Mouse (Mus musculus) midbrain, embryonic 15.5 days (tissue): ENCODE data around the gene Erich6. TPM values are rescaled to one million over a fixed set of nuclear protein-coding genes. Genes with fewer than 3 reads are reported as not detected.

Source experiments
- ATAC-seq: fragments of 200-750 bp; cut with Nextera tagmentation; replicated peaks from 2 replicates; pipeline ENCODE4 v1.8.0; 2017; ENCODE audit warnings: moderate TSS enrichment
- H3K27ac ChIP-seq: fragments of 300-500 bp; sonication (generic); 2 replicates; pipeline ENCODE4 v1.5.1; 2015; ENCODE audit warnings: mild to moderate bottlenecking, inconsistent platforms
- H3K27me3 ChIP-seq: fragments of 300-500 bp; sonication (generic); replicated peaks from 2 replicates; pipeline ENCODE4 v1.6.1; 2015; ENCODE audit warnings: inconsistent platforms
- H3K36me3 ChIP-seq: fragments of 300-500 bp; sonication (generic); replicated peaks from 2 replicates; pipeline ENCODE4 v1.6.1; 2015; ENCODE audit warnings: inconsistent platforms
- H3K4me1 ChIP-seq: fragments of 300-500 bp; sonication (generic); 2 replicates; pipeline ENCODE4 v1.6.1; 2015; ENCODE audit warnings: inconsistent platforms
- H3K4me2 ChIP-seq: fragments of 300-500 bp; sonication (generic); 2 replicates; pipeline ENCODE4 v1.6.1; 2015; ENCODE audit warnings: inconsistent platforms, mild to moderate bottlenecking, moderate library complexity
- H3K4me3 ChIP-seq: fragments of 300-500 bp; sonication (generic); 2 replicates; pipeline ENCODE4 v1.5.1; 2015; ENCODE audit warnings: mild to moderate bottlenecking, inconsistent platforms
- H3K9ac ChIP-seq: fragments of 300-500 bp; sonication (generic); 2 replicates; pipeline ENCODE4 v1.6.1; 2015; ENCODE audit warnings: mild to moderate bottlenecking, inconsistent platforms
- H3K9me3 ChIP-seq: fragments of 300-500 bp; sonication (generic); 2 replicates; pipeline ENCODE4 v1.6.1; 2016; ENCODE audit warnings: inconsistent platforms
- WGBS: fragments of 180-500 bp; shearing (Covaris S2); methylation state at CpG from one replicate; pipeline ENCODE4 v1.1.7; 2015; ENCODE audit warnings: mixed read lengths; 5-methylcytosine and 5-hydroxymethylcytosine counted together
- polyA plus RNA-seq: library from polyadenylated mRNA; unstranded; fragments of >200 nt; fragmentation: Nextera tagmentation; extraction: Ambion mirVana; gene quantifications from 2 replicates; pipeline ENCODE4 v1.2.1, GENCODE M21; 2015

Erich6 gene
- polyA plus RNA-seq, 1 experiment from 2014 or later: 0.30 TPM

DNA sequence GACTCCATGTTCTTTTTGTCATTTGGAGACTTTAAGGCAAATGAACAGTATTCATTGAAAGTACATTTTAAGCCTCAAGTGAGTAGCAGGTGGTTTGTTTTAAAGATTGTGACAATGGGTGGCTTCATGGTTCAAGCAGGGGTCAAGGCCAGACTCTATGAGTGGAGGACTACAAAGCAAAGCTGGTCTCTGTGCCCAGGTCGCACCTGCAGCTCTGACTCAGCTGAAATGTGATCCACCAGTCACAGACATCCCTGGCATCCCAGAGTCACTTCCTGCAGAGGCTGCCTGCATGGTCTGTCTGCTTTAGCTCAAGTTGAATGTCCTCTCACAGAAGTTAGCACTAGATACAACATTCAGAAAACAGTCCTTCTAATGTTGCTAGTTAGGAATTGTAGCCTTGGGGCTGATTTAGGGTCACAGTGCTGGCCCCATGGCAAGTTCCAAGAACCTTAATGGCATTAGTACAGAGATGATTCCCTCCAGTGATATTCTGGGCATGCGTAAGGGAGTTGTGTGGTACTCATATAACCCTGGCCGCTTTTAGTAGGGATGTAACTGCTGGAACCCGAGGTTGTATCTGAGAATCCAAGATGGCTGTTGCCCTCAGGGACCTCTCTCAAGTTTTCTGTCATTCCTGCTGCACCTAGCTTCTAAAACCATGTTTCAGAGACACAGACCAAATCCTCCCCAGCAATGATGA is 35.6 kb upstream of the Erich6 start:
- H3K4me2 ChIP-seq: no peak overlapping the region
- 82% methylated on average over 4 of the region's 4 CpGs for WGBS
- H3K36me3 ChIP-seq: 0 out of 2 replicates have a peak, but pooled peaks cover 4% of the 10 kb centered on the region
- H3K27me3 ChIP-seq: no peaks in the 10 kb centered on the region
- no peaks in the 10 kb centered on the region for H3K9me3 ChIP-seq
- no peak overlapping the region for H3K9ac ChIP-seq
- no peak for ATAC-seq
- no peaks in the 10 kb centered on the region for H3K4me1 ChIP-seq
- no peak overlapping the region for H3K4me3 ChIP-seq
- no peak overlapping the region for H3K27ac ChIP-seq

DNA sequence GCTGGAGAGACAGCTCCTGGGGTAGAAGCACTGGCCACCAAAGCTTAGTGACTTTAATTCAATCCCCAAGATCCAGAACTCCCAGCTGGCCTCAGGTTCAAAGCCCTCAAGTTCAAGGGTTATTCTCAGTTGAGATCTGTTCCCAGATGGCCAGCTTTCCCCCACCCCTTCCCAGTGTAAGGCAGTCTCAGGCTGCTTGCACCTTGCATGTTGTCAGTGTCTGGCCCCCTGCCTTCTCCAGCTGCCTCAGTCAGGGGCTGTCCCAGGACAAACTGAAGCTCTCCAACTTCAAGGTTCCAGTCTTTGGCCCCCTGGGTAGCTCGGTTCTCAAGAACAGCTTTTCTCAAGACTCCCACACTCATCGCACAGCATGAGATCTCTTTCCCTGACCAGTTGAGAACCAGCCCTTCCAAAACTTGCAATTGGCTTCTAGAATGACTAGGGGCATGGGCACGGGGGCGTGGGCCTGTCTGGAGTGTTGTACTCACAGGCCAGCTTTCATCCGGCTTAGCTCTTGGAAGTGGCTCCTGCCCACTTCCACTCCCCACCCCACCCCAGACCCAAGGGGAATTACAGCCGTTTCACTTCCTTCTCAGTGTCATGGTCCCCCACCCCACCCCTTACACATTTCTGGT is 34.7 kb upstream of the Erich6 start:
- H3K9ac ChIP-seq: no peak overlapping the region
- no peaks in the 10 kb centered on the region for H3K9me3 ChIP-seq
- no peaks in the 10 kb centered on the region for H3K4me1 ChIP-seq
- H3K4me2 ChIP-seq: no peak overlapping the region
- H3K36me3 ChIP-seq: 0 out of 2 replicates have a peak, but pooled peaks cover 4% of the 10 kb centered on the region
- no peak overlapping the region for H3K27ac ChIP-seq
- H3K27me3 ChIP-seq: no peaks in the 10 kb centered on the region
- ATAC-seq: no peak
- no peak overlapping the region for H3K4me3 ChIP-seq
- 72% methylated on average over 6 of the region's 6 CpGs for WGBS

DNA sequence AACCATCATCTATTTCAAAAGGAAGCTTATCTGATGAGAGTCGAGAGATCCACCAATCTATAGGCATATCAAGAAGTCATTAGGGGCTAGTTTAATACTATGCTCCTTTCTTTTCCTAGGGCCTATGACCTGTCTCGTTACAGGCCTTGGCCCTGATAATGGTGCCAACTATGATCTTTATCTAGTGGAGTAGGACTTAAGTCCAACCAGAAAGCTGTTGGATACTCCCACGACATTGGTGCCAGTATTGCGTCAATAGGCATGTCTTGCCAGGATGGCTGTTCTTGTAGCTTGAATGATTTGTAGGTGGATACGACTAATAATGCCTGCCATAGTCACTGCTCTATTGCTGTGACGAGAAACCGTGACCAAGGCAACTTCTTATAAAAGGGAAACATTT is 27.0 kb upstream of the Erich6 start:
- H3K27me3 ChIP-seq: no peaks in the 10 kb centered on the region
- no peak for ATAC-seq
- no peaks in the 10 kb centered on the region for H3K4me1 ChIP-seq
- no peak overlapping the region for H3K4me2 ChIP-seq
- WGBS: 84% methylated on average over 7 of the region's 7 CpGs
- no peak overlapping the region for H3K9ac ChIP-seq
- H3K9me3 ChIP-seq: no peaks in the 10 kb centered on the region
- H3K4me3 ChIP-seq: no peak overlapping the region
- no peak overlapping the region for H3K27ac ChIP-seq
- H3K36me3 ChIP-seq: no peaks in the 10 kb centered on the region

DNA sequence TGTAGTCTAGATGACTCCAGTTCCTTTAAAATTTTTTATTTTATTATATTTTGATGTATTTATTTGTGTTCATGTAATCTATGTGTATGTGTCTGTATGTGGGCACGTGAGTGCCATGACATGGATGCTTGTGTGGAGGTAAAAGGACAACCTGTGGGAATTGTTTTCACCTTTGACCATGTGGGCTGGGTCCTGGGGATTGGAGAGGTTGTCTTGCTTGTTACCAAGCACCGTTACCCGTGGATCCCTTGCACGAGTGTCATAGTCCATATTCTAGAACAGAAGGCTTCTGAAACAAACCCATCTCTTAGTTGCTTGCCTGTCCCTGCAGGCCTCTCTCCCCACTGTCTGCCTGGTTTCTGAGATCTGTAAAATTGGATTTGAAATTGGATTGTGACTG is 23.6 kb upstream of the Erich6 start:
- no peak overlapping the region for H3K27ac ChIP-seq
- H3K27me3 ChIP-seq: no peaks in the 10 kb centered on the region

DNA sequence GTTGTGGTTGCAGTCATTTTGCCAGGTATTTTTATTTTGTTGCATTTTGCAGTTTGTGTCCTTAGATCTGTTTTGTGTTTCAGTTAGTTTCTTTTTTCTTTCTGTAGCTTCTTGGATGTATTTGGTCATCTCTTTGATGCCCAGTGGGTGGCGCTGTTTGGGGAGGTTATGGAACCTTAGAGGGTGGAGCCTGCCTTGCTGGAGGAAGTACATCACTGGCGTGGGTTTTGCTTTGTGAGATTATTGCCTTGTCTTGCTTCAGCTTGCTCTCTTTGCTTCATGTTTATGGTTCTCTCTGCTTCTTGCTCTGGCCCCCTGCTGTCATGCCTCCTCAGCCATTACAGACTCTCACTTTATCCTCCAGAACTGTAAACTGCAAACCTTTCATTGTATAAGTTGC is 20.3 kb upstream of the Erich6 start:
- Histone ChIP-seq H3K36me3 (no peaks in the 10 kb centered on the region), H3K4me2 (no peak overlapping the region), H3K4me3 (no peak overlapping the region), H3K4me1 (no peaks in the 10 kb centered on the region), H3K9me3 (no peaks in the 10 kb centered on the region), H3K27ac (no peak overlapping the region), H3K27me3 (no peaks in the 10 kb centered on the region), H3K9ac (no peak overlapping the region)
- no peak for ATAC-seq
- 22% methylated on average over 2 of the region's 2 CpGs for WGBS

More for the DNA sequence above, 23.6 kb upstream of the Erich6 start:
- no peak overlapping the region for H3K9ac ChIP-seq
- H3K4me3 ChIP-seq: no peak overlapping the region
- no peaks in the 10 kb centered on the region for H3K4me1 ChIP-seq
- WGBS: 96% methylated on average over 4 of the region's 4 CpGs
- H3K36me3 ChIP-seq: no peaks in the 10 kb centered on the region
- H3K9me3 ChIP-seq: no peaks in the 10 kb centered on the region
- no peak for ATAC-seq
- H3K4me2 ChIP-seq: no peak overlapping the region

DNA sequence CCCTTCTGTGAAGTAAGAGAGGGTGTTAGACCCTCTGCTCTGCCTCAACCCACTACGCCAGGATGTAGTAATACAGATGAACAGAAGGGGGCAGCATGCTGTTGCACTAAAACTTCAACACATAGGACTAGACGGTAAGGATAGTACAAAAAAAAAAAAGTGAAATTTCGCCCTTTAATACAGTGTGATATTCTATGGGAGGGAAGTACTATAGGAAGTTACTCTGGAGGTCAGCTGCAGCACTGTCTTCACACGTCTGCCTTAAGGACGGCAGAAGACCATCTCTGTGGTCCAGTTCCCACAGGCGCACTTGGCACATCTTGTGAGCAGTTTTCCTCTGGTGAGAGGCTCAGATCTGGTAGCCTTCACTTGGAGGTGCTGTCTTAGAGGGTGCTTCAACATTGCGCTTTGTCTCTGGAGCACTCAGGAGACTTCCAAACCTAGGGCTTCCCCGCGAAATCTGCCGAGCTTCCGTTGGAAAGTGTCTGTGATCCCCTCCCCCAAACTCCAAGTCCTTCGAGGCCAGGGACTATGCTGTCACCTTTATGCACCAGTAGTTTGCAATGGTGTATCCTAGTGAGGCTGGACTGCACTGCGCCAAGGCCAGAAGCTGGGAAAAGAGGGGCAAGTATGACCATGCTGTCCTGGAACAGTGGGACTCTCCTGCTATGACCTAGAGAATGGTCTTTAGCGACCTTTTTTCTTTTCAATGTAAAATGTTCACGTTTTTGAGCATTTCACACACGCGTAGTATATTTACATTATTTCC is 18.5 kb upstream of the Erich6 start:
- H3K27me3 ChIP-seq: no peaks in the 10 kb centered on the region
- no peaks in the 10 kb centered on the region for H3K4me1 ChIP-seq
- no peaks in the 10 kb centered on the region for H3K36me3 ChIP-seq
- H3K9ac ChIP-seq: no peak overlapping the region
- peak; percentile 90 for ATAC-seq
- WGBS: 46% methylated on average over 17 of the region's 17 CpGs
- no peaks in the 10 kb centered on the region for H3K9me3 ChIP-seq
- H3K27ac ChIP-seq: no peak overlapping the region
- no peak overlapping the region for H3K4me2 ChIP-seq
- H3K4me3 ChIP-seq: no peak overlapping the region

DNA sequence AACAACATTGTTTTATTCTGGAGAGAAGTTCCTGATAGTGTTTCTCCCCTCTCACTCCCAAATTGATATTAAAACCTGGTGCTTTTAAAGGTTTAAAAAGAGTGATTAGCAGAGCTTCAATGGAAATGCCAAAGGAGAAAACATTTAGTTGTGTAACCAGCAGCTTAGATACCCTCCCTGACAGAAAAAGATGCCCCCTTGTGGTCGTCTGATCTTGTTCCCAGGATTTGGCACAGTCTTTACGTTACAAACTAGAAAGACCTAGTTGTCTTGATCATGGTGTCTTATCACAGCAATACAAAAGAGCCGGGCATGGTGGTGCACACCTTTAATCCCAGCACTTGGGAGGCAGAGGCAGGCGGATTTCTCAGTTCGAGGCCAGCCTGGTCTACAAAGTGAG is 16.9 kb upstream of the Erich6 start:
- ATAC-seq: no peak
- no peaks in the 10 kb centered on the region for H3K27me3 ChIP-seq
- H3K9ac ChIP-seq: no peak overlapping the region
- whole genome bisulfite sequencing: 68% methylated on average over 5 of the region's 5 CpGs
- no peak overlapping the region for H3K27ac ChIP-seq
- no peaks in the 10 kb centered on the region for H3K4me1 ChIP-seq
- no peak overlapping the region for H3K4me2 ChIP-seq
- no peaks in the 10 kb centered on the region for H3K9me3 ChIP-seq
- no peak overlapping the region for H3K4me3 ChIP-seq
- H3K36me3 ChIP-seq: no peaks in the 10 kb centered on the region

DNA sequence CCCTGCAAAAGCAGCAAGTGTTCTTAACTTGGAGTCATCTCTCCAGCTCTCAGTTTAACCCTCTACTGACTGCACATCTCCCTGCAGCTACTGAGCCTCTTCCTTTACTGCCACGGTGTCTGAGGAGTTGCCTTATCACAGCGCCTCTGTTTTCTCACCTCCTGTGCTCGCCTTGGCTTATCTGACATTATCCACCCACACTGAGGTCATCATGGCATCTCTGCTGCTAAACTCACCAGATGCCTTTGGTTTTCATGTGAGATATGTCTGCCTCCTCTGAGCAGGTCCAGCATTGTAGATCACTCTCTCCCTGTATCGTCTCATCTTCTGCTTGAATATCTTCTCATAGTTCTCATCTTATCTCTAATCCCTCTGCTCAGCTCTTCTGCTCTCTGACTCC is 13.3 kb upstream of the Erich6 start:
- 87% methylated on average over 4 of the region's 4 CpGs for WGBS
- Histone ChIP-seq H3K9ac (no peak overlapping the region), H3K4me2 (no peak overlapping the region), H3K27me3 (no peaks in the 10 kb centered on the region), H3K9me3 (no peaks in the 10 kb centered on the region), H3K4me1 (no peaks in the 10 kb centered on the region), H3K27ac (no peak overlapping the region), H3K36me3 (no peaks in the 10 kb centered on the region), H3K4me3 (no peak overlapping the region)
- no peak for ATAC-seq

DNA sequence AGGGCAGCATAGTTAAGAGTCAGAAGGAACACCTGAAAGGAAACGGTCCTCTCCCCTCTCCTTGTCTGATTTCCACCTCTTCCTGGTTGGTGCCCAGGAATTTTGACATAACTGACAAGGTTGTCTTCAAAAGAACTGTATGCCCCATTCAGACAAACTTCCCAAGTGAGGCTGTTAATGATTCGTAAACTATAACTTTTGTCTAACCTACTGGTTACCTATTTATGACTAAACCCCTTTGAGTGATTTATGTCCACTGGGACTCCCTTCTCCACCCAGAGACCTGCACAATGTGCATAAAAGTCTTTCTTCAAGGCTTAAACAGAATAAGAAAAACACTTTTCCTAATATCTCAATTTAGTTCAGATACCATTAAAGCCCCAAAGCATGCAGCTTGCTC is 10.2 kb upstream of the Erich6 start:
- 92% methylated on average over 2 of the region's 2 CpGs for WGBS
- Histone ChIP-seq H3K36me3 (no peaks in the 10 kb centered on the region), H3K27me3 (no peaks in the 10 kb centered on the region), H3K9ac (no peak overlapping the region), H3K27ac (no peak overlapping the region), H3K4me2 (no peak overlapping the region), H3K9me3 (no peaks in the 10 kb centered on the region), H3K4me3 (no peak overlapping the region), H3K4me1 (no peaks in the 10 kb centered on the region)
- no peak for ATAC-seq

DNA sequence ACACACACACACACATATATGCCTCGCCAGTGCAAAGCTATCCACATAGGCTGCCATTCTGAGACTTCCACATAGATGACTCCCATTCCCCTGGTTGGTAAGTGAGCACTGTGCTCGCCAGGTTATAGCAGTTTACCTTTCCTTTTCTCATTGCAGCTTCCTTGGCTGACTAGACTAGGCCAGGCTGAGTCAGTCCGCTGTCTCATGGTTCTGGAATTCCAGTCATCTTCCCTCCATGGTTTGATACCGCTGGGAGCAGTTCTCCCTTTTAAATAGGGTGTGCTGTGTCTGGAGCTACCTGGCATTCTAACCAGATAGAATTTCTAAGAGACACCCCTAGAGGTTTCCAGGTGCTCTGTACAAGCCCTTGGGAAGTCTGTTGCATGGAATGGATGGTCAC is 9.2 kb upstream of the Erich6 start:
- H3K9ac ChIP-seq: no peak overlapping the region
- no peak overlapping the region for H3K4me2 ChIP-seq
- ATAC-seq: no peak
- WGBS: 89% methylated on average over 4 of the region's 4 CpGs
- no peak overlapping the region for H3K4me3 ChIP-seq
- H3K27me3 ChIP-seq: no peaks in the 10 kb centered on the region
- H3K4me1 ChIP-seq: no peaks in the 10 kb centered on the region
- no peak overlapping the region for H3K27ac ChIP-seq
- no peaks in the 10 kb centered on the region for H3K36me3 ChIP-seq
- no peaks in the 10 kb centered on the region for H3K9me3 ChIP-seq

DNA sequence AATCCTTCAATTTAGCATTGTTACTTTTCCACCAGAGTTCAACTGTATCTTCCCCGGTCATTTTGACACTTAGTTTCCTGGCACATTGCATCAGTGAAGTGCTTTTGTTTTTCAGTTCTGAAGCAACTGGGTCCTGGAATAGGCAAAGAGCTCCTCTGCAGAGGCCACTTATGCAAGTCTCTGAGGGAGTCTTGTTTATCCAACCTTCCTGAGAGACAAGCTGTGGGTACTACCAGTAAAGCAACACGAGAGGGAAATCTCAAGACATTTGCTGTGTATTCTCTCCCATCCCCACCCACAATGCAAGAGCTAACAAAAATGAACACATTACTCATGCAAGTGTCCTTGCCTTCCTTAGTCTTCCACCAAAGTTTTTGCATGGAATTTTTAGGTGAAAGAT is 5.3 kb downstream of the Erich6 start:
- Histone ChIP-seq H3K9me3 (no peaks in the 10 kb centered on the region), H3K9ac (no peak overlapping the region), H3K4me1 (peaks cover 8% of the 10 kb centered on the region), H3K27ac (no peak overlapping the region), H3K4me2 (no peak overlapping the region), H3K27me3 (no peaks in the 10 kb centered on the region), H3K36me3 (no peaks in the 10 kb centered on the region), H3K4me3 (no peak overlapping the region)
- no peak for ATAC-seq
- WGBS: 94% methylated on average over 2 of the region's 2 CpGs

DNA sequence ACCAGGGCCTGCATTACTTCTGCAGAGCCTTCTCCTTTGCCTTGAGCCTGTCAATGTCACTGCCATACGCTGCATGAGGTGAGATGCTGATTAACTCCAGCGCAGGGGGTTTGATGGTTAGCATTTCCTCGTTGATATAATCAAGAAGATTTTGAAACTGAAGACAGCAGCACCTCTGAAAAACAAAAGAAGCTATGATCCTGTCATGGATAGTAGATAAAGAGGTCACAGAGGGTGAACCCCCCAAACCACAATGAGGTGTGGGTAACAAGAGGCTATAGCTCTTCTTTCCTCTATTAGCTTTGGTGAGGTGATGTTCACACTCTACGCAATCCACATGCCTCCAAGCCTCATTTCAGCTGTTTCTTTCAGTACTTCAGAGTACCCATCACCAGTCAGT is 12.0 kb downstream of the Erich6 start:
- H3K4me3 ChIP-seq: no peak overlapping the region
- no peaks in the 10 kb centered on the region for H3K4me1 ChIP-seq
- no peaks in the 10 kb centered on the region for H3K9me3 ChIP-seq
- no peaks in the 10 kb centered on the region for H3K27me3 ChIP-seq
- H3K4me2 ChIP-seq: no peak overlapping the region
- no peaks in the 10 kb centered on the region for H3K36me3 ChIP-seq
- ATAC-seq: no peak
- 92% methylated on average over 4 of the region's 4 CpGs for WGBS
- H3K27ac ChIP-seq: no peak overlapping the region
- no peak overlapping the region for H3K9ac ChIP-seq
